Mouse (Mus musculus) hindbrain, embryonic 13.5 days (tissue): ENCODE measurements around the gene Vmn1r3. TPM values are rescaled to one million over a fixed set of nuclear protein-coding genes. Genes with fewer than 3 reads are reported as not detected.
"Not testable (repeated sequence)": the region's sequence is repeated elsewhere in the genome, so short reads cannot be mapped to it uniquely, and the experiment has no call there.

Experiments used
- ATAC-seq: fragments of 200-750 bp; cut with Nextera tagmentation; 2 replicates; pipeline ENCODE4 v1.8.0; 2017; ENCODE audit warnings: moderate TSS enrichment; ENCODE audit not compliant: low FRiP score
- H3K27ac ChIP-seq: fragments of 300-500 bp; sonication (generic); 2 replicates; pipeline ENCODE4 v1.5.1; 2015; ENCODE audit warnings: inconsistent platforms, mild to moderate bottlenecking, moderate library complexity
- H3K27me3 ChIP-seq: fragments of 300-500 bp; sonication (generic); 2 replicates; pipeline ENCODE4 v1.6.1; 2015; ENCODE audit warnings: mild to moderate bottlenecking, inconsistent platforms
- H3K36me3 ChIP-seq: fragments of 300-500 bp; sonication (generic); 2 replicates; pipeline ENCODE4 v1.6.1; 2015; ENCODE audit warnings: mild to moderate bottlenecking, inconsistent platforms
- H3K4me1 ChIP-seq: fragments of 300-500 bp; sonication (generic); replicated peaks from 2 replicates; pipeline ENCODE4 v1.6.1; 2015; ENCODE audit warnings: inconsistent platforms
- H3K4me2 ChIP-seq: fragments of 300-500 bp; sonication (generic); 2 replicates; pipeline ENCODE4 v1.6.1; 2015; ENCODE audit warnings: inconsistent platforms, mild to moderate bottlenecking, moderate library complexity
- H3K4me3 ChIP-seq: fragments of 300-500 bp; sonication (generic); 2 replicates; pipeline ENCODE4 v1.5.1; 2015; ENCODE audit warnings: mild to moderate bottlenecking, inconsistent platforms
- H3K9ac ChIP-seq: fragments of 300-500 bp; sonication (generic); 2 replicates; pipeline ENCODE4 v1.6.1; 2015; ENCODE audit warnings: mild to moderate bottlenecking, inconsistent platforms
- H3K9me3 ChIP-seq: fragments of 300-500 bp; sonication (generic); 2 replicates; pipeline ENCODE4 v1.6.1; 2016; ENCODE audit warnings: inconsistent platforms
- WGBS: fragments of 180-500 bp; shearing (Covaris S2); methylation state at CpG from one replicate; pipeline ENCODE4 v1.1.7; 2015; 5-methylcytosine and 5-hydroxymethylcytosine counted together
- polyA plus RNA-seq: library from polyadenylated mRNA; unstranded; fragments of >200 nt; fragmentation: Nextera tagmentation; extraction: Ambion mirVana; gene quantifications from 2 replicates; pipeline ENCODE4 v1.2.1, GENCODE M21; 2015

Gene Vmn1r3
- not detected in 2 replicates for polyA plus RNA-seq

DNA sequence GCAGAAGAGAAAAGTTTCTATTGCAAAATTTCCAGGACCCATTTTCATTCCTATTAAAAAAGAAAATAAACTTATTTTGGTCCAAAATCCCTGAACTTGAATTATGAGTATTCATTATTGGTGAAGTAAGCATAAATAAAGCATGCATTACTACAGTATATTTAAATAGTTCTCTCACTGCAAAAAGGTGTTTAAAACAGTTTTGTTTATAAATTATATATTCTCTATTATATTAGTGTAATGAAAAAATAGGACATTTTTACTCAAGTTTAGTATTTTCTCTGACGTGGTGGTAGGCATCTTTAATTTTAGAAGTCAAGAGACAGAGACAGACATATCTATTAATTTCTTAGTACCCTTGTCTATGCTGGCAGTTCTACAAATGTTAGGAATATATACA is at the start of gene Vmn1r3:
TSS of gene Vmn1r3 (minus strand) at position 101 of the 400 bp plus-strand sequence.
- H3K4me3 ChIP-seq, H3K4me1 ChIP-seq, H3K36me3 ChIP-seq, ATAC-seq, H3K27ac ChIP-seq, H3K4me2 ChIP-seq, H3K27me3 ChIP-seq, H3K9ac ChIP-seq: not testable (repeated sequence)
- 90% methylated on average over 1 of the region's 1 CpGs for WGBS
- H3K9me3 ChIP-seq, result peaks cover 12% of the 10 kb centered on the region

DNA sequence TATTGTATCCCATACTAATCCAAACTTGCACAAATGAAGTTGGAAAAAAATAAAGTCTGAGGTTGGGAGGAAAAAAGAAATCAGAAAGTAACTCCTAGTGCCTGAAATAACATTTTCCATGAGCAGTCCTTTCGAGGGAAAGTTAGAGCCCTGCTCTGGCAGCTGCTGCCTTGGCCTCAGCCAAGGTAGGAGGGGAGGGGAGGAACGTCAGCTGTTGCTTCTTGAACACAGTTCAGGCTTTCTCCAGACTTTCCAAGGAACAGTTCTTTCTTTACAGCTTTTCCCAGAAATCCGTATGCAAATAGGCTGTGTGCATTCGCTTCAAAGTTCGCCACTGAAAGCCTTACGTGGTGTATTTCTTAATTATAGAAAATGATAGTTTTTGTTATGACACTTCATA is 46.9 kb upstream of the Vmn1r3 start:
- H3K4me1 ChIP-seq, result peaks cover 3% of the 10 kb centered on the region; the same call in 1 of the 2 replicates
- peaks cover 37% of the 10 kb centered on the region for H3K9me3 ChIP-seq
- H3K9ac ChIP-seq, result no peak overlapping the region
- H3K27me3 ChIP-seq, result no peaks in the 10 kb centered on the region
- no peaks in the 10 kb centered on the region for H3K36me3 ChIP-seq
- H3K4me3 ChIP-seq, result no peak overlapping the region
- no peak overlapping the region for H3K4me2 ChIP-seq
- 76% methylated on average over 6 of the region's 6 CpGs for WGBS
- no peak for ATAC-seq
- no peak overlapping the region for H3K27ac ChIP-seq

DNA sequence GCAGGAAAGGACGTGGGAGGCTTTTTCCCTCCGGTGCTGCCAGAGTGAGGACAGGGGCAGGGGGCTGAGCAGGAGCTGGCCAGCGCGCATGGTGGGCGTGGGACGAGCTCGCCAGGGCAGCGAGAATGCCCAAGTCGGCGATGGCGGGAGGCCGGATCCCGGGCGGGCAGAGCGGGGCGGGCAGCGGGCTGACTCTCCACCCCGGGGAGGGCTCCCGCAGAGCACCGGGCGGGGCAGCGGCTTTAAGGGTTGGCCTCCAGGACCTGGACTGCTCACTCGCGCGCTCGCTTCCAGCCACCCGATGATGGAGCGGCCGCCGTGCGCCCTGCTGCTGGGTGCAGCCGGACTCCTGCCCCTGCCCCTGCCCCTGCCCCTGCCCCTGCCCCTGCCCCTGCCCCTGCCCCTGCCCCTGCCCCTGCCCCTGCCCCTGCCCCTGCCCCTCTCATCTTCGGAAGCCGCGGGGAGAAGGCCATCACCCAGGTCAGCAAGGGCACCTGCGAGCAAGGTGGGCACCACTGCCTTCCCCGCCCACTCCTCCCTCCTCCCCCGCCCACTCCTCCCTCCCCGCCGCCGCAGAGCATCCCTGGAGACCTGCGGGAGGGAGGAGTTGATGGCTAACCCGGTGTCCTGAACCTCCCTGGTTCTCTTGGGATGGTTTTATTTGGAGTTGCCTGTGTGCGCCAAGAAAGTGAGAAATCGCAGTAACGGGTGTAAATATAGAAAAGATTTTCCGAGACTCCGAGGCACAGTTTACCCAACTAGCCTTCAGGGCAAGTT is 45.9 kb upstream of the Vmn1r3 start:
- peak overlapping the region; percentile 59 for H3K4me2 ChIP-seq
- H3K4me3 ChIP-seq, result peak overlapping the region; percentile 35
- no peaks in the 10 kb centered on the region for H3K36me3 ChIP-seq
- H3K9me3 ChIP-seq, result peaks cover 42% of the 10 kb centered on the region
- 8% methylated on average over 22 of the region's 48 CpGs for WGBS
- H3K4me1 ChIP-seq, result peaks cover 3% of the 10 kb centered on the region; the same call in 1 of the 2 replicates
- no peak for ATAC-seq
- H3K27me3 ChIP-seq, result no peaks in the 10 kb centered on the region
- H3K9ac ChIP-seq, result 0 out of 2 replicates have a peak overlapping the region, but pooled peaks have one; percentile 30
- no peak overlapping the region for H3K27ac ChIP-seq

DNA sequence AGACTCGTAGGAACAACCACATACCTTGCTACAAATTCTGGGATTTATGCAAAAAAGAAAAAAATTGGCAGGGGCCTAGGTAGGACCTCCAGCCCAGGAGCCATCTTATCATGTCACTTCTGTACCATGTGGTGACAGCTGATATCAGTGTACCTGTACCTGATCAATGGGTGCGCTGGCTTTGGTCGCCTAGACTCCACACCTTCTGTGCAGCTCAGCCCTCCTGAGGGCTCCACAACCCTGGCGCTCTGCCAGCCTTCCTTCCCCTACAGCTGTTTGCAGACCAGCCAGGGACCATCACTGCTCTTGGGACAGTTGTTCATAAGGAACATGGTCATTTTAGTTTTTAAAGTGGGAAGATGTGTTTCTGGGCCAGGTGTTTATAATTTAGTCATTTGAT is 44.4 kb upstream of the Vmn1r3 start:
- 73% methylated on average over 4 of the region's 4 CpGs for WGBS
- Histone ChIP-seq H3K9ac (no peak overlapping the region), H3K27me3 (no peaks in the 10 kb centered on the region), H3K4me3 (no peak overlapping the region), H3K4me1 (peaks cover 3% of the 10 kb centered on the region; the same call in 1 of the 2 replicates), H3K4me2 (no peak overlapping the region), H3K27ac (no peak overlapping the region), H3K36me3 (no peaks in the 10 kb centered on the region), H3K9me3 (peaks cover 49% of the 10 kb centered on the region)
- 0 out of 2 replicates have a peak, but pooled peaks have one; percentile 23 for ATAC-seq

DNA sequence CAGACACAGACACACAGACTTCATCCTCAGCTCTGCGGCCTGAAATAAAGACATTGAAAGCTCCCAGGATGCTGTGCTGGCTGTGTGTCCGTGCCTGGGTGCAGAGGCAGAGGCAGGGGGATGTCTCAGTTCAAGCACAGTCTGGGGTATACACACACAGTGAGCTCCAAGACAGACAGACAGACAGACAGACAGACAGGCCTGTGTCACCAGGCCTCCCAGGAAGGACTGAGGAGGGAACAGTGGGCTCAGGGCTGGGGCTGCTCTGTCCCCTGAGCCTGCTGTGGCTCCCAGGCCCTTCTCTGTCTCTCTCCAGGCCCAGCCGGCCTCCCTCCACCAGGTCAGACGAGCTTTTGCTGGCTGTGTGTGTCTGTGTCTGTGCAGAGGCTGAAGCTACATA is 43.3 kb upstream of the Vmn1r3 start:
- H3K4me1 ChIP-seq, result peaks cover 3% of the 10 kb centered on the region; the same call in 1 of the 2 replicates
- no peaks in the 10 kb centered on the region for H3K27me3 ChIP-seq
- H3K9me3 ChIP-seq, result peaks cover 49% of the 10 kb centered on the region
- H3K4me2 ChIP-seq, result no peak overlapping the region
- H3K9ac ChIP-seq, result no peak overlapping the region
- ATAC-seq, result peak; percentile 36; the same call in 1 of the 2 replicates
- 66% methylated on average over 4 of the region's 4 CpGs for WGBS
- H3K4me3 ChIP-seq, result no peak overlapping the region
- no peak overlapping the region for H3K27ac ChIP-seq
- H3K36me3 ChIP-seq, result no peaks in the 10 kb centered on the region

DNA sequence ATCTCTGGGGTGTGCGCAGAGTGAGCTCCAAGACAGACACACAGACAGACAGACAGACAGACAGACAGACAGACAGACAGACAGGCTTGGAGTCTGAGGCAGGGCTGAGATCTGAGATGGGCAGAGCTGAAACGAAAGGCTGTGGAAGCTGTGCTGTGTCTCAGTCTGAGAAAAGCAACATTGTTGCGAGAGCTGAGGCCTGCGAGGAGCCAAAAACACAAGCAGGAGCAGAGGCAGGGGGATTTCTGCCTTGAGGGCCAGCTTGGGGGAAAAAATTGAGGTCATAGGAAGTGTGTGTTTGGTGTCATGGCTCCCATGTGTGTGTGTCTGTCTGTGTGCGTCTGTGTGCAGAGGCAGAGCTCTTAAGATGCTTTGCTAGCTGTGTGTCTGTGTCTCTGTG is 42.6 kb upstream of the Vmn1r3 start:
- H3K9me3 ChIP-seq, result peaks cover 49% of the 10 kb centered on the region
- no peak overlapping the region for H3K4me3 ChIP-seq
- WGBS, result 67% methylated on average over 5 of the region's 5 CpGs
- no peaks in the 10 kb centered on the region for H3K36me3 ChIP-seq
- peaks cover 3% of the 10 kb centered on the region; the same call in 1 of the 2 replicates for H3K4me1 ChIP-seq
- no peak overlapping the region for H3K27ac ChIP-seq
- no peak for ATAC-seq
- H3K4me2 ChIP-seq, result no peak overlapping the region
- H3K9ac ChIP-seq, result no peak overlapping the region
- H3K27me3 ChIP-seq, result no peaks in the 10 kb centered on the region

DNA sequence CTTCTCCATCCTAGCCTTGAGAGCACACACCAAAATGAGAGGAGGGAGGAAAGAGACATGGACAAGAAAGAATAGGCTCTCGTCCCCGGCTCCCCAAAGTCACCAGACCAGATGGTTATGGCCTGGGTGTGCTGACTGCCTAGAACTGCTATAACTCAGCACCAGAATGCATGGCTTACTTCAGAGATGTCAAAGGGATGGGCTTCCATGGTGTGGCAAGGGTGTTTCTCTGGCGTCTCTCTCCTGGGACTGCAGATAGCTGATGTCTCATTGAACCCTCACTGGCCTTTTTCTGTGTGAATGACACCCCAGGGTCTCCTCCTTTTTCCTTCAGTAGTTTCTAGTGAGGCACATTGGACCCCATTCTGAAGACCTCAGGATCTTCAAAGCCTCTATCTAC is 41.3 kb upstream of the Vmn1r3 start:
- H3K27ac ChIP-seq, result no peak overlapping the region
- H3K4me2 ChIP-seq, result no peak overlapping the region
- 77% methylated on average over 3 of the region's 3 CpGs for WGBS
- H3K27me3 ChIP-seq, result no peaks in the 10 kb centered on the region
- peaks cover 43% of the 10 kb centered on the region for H3K9me3 ChIP-seq
- H3K4me1 ChIP-seq, result peaks cover 3% of the 10 kb centered on the region; the same call in 1 of the 2 replicates
- H3K4me3 ChIP-seq, result no peak overlapping the region
- H3K36me3 ChIP-seq, result no peaks in the 10 kb centered on the region
- no peak overlapping the region for H3K9ac ChIP-seq
- ATAC-seq, result no peak

DNA sequence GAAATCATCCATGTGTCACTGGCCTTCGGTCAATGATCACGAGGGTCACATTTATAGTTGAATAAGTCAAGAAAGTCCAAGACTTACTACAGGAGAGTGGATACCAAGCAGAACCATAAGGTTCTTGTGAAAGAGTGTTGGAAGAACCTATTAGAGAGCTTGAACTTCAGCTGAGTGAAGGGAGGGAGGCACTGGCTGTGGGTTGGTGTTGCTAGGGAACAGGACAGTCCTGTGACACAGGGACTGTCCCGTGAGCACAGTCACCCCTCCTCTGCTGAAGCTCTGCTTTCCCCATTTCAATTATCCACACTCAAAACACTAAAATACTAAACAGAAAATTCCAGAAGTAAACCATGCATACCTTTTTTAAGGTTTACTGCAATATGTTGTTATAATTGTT is 40.3 kb upstream of the Vmn1r3 start:
- H3K4me3 ChIP-seq, H3K27ac ChIP-seq, H3K27me3 ChIP-seq, ATAC-seq, H3K36me3 ChIP-seq, H3K4me1 ChIP-seq, H3K4me2 ChIP-seq, H3K9ac ChIP-seq: not testable (repeated sequence)
- H3K9me3 ChIP-seq, result peaks cover 43% of the 10 kb centered on the region
- 62% methylated on average over 3 of the region's 3 CpGs for WGBS

DNA sequence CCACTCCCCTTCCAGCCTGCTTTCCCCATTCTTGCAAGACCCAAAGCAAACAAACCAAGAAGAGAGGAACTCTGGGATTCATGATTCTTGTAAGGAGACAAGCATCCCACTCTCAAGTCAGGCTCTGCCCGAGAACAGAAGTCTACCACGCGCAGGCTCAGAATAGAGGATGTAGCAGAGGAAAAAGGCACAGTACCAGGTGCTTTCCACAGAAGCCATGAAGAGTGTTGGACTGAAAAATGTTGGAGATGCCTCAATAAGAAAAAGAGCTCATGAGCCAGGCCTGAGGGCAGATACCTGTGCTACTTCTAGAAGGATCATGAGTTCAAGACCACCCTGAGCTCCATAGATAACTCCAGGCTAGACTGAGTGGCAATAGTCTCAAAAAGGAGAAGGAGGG is 39.7 kb upstream of the Vmn1r3 start:
- H3K4me2 ChIP-seq, H3K4me3 ChIP-seq, H3K36me3 ChIP-seq, H3K27ac ChIP-seq, ATAC-seq, H3K9ac ChIP-seq, H3K27me3 ChIP-seq, H3K4me1 ChIP-seq: not testable (repeated sequence)
- H3K9me3 ChIP-seq, result peaks cover 41% of the 10 kb centered on the region
- whole genome bisulfite sequencing, result 56% methylated on average over 3 of the region's 3 CpGs

DNA sequence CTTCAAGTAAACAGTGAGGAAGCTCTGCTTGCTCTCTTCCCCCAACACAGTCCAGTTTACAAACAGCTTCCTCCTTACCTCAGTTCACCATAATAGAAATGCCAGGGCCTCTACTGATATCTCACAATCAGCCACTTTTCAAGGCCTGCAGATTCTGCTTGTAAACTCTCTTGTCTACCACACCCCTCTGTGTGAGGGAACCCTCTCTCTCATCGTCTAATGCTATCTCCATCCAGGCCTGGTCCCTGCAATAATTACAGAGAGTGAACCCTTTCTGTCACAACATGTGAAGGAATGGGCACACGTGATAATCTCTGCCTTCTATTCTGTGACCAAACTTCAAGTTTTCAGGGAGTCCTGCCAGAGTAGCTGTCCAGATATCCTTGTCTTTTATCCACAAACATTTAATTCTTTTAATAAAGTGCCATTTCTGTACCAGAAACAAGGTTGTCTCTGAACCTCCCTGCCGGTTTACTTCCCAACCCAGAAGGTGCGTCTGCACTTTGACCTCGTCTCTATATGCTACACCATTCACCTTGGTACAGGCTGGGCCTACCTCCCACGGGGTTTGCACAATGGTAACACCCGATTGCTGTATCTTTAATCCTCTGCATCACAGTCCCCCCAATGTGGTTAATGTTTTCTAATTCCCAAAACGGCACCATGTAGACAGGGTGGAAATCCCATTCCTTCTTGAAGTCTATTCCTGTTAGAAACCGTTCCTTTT is 38.5 kb upstream of the Vmn1r3 start:
- H3K9me3 ChIP-seq, result peaks cover 32% of the 10 kb centered on the region
- not testable (repeated sequence) for H3K9ac ChIP-seq, ATAC-seq, H3K36me3 ChIP-seq, H3K4me1 ChIP-seq, H3K27ac ChIP-seq, H3K27me3 ChIP-seq, H3K4me2 ChIP-seq, H3K4me3 ChIP-seq
- WGBS, result 77% methylated on average over 7 of the region's 9 CpGs

DNA sequence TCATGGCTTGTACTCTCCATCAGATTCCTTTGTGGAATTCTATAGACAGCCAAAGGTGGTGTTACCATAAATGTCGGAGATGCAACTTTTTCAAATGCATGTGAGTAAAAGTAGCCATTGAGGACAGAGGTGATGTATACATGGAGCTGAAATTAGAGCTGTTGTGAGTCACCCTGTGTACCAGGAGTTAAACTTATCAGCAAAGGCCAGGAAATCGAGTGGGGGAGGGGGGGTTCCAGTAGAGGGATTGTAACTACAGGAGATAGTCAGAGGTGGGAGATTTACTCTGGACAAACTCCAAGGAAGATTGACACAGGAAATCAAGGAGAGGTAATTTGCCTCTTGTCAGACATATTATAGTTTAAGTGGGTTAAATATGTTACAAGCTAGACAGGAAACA is 31.2 kb upstream of the Vmn1r3 start:
- 80% methylated on average over 2 of the region's 2 CpGs for WGBS
- not testable (repeated sequence) for H3K4me2 ChIP-seq, H3K9me3 ChIP-seq, H3K27ac ChIP-seq, H3K4me3 ChIP-seq, ATAC-seq, H3K36me3 ChIP-seq, H3K27me3 ChIP-seq, H3K4me1 ChIP-seq, H3K9ac ChIP-seq

DNA sequence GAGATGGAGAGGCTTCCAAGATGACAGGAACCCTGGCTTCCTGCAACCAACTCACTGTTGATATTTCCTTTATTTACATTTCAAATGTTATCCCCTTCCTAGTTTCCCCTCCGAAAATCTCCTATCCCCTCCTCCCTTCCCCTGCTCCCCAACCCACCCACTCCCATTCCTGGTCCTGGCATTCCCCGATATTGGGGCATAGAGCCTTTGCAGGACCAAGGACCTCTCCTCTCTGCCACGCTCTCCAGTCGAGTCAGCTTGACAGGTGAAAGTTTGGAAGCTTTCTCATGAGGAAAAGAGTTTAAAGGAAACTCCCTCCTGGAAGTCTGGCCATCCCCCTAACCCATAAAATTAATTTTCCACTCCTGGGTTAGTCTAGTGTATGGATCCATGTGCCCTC is 28.2 kb upstream of the Vmn1r3 start:
- 79% methylated on average over 3 of the region's 4 CpGs for WGBS
- H3K27ac ChIP-seq, H3K27me3 ChIP-seq, H3K4me2 ChIP-seq, H3K9ac ChIP-seq, H3K36me3 ChIP-seq, H3K4me3 ChIP-seq, ATAC-seq, H3K9me3 ChIP-seq, H3K4me1 ChIP-seq: not testable (repeated sequence)
